Mouse (Mus musculus): ENCODE measurements at regions not wholly inside any gene's neighbourhood (a gene's known extent, or its start where the extent isn't known, plus 50 kb on each side); places are given as distances from the start of the nearest gene placed in this dataset.

GRCm38 (mm10) chr15:55962093-55962492 is 1515.3 kb downstream of the Slc22a22 start:
- H3K27me3 ChIP-seq: no peaks in the 10 kb centered on the region
- no peaks in the 10 kb centered on the region for H3K9me3 ChIP-seq
- no peak overlapping the region for H3K4me3 ChIP-seq
- no peaks in the 10 kb centered on the region for H3K36me3 ChIP-seq
- no peak for ATAC-seq (ENCODE audit: low FRiP score, low read depth)
- no peak overlapping the region for H3K4me2 ChIP-seq
- no peak overlapping the region for H3K9ac ChIP-seq
- H3K27ac ChIP-seq (replicated peaks): no peak overlapping the region
- no peaks in the 10 kb centered on the region for H3K4me1 ChIP-seq (replicated peaks)
- WGBS: 97% methylated on average over 3 of the region's 3 CpGs

All from hindbrain, embryonic 15.5 days (tissue).